Mouse (Mus musculus) embryo, embryonic 10.5 days (tissue): Measurements from ENCODE around the gene Mbip.

Experiments
- DNase-seq: peaks from one replicate; pipeline ENCODE4 v3.0.0-alpha.2; 2015; ENCODE audit warnings: low spot score

Gene Mbip

DNA sequence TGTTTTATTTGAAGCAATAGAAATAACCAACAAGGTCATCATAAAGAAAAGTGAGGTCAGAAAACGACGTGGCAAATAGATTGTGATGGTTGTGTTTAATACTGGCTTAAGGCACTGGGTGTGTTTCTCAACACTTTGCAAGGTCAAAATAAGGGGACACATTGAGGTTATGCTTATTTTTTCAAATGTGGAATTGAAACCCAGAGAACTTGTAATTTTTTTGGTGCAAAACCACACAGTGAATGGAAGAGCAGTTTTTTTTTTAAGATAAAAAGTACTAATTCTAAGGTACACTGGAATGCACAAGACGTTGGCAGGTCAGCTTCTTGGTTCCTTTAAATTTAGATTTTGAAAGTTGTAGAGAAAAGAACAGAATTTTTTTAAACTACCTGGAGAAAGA lies 50.5 kb downstream of the Mbip start:
- no peak for DNase-seq

DNA sequence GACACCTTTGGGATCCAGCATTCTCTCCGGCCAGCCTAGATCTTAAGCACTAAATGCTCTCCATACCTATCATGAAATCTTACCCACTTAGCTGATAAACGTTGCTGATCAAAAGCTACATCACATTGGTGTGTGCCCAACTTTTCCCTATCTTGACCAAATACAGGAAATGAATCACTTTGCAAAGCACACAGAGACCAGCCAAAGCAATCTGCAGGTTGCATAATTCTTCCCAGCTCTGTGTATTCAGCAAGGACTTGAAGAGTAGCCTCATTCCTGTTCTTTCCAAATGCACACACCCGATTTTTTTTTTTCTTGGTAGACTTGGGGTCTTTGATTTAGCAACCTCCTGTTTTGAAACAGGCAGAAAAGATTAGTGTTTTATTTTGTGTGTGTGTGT lies 57.1 kb downstream of the Mbip start:
- no peak for DNase-seq

DNA sequence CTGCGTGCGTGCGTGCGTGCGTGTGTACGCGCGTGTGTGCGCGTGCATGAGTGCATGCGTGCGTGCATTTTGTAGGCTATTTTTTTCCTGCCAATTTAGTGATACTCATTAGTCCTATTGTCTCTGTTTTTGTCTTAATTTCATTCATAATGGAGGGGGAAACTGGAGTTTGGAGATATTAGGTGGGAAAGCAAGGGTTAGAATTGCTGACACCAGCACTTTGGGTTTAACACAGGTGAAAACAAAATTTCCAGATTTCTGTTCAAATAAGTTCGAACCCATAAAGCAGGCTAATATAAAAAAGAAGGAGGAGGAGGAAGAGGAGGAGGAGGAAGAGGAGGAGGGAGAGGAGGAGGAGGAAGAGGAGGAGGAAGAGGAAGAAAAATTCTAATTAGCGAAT lies 58.9 kb downstream of the Mbip start:
- DNase-seq = no peak

DNA sequence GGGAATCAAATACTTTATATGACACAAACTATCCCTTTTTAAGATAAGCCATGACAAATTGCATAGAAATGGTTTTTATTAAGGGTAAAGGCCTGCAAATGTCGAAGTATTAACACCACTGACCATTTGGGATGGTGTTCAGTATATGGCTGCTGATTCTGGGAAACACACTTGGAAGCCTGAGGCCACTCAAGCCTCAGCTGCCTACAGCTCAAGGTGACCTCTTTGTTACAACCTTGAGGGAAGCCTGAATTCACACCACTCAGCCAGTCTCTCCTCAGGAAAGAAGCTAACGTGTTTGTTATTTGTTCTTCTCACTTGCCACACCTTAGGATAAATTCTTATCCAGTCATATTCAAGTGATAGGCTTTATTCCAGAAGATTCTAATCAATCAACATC lies 61.5 kb downstream of the Mbip start:
- DNase-seq = no peak

DNA sequence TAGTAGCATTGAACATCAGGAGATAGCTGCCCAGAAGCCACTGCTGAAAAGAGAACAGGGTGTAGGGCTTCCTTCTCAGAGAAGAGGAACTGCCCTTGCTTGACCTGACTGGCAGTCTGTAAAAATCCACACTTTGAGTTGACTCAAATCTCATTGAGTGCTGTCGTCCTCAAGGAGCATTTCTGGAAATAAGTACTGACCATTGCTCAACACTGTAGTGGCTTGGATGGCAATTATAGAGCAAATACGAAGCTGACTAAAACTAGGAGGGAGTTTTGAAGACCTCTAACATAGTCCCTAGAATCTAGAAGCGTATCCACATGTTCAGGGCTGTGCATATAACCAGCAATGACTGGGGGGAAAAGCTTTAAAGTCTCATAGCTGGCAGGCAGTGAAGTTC lies 64.0 kb downstream of the Mbip start:
- DNase-seq = no peak
